Mouse (Mus musculus) common myeloid progenitor, adult 5-6 weeks (primary cell): Measurements from ENCODE around the gene Glipr1l1. TPM values are rescaled to one million over a fixed set of nuclear protein-coding genes. Genes with fewer than 3 reads are reported as not detected.
"Not testable (repeated sequence)": the region's sequence is repeated elsewhere in the genome, so short reads cannot be mapped to it uniquely, and the experiment has no call there.

Source experiments
- ATAC-seq: replicated peaks from 2 replicates; pipeline ENCODE4 v1.8.0; 2016; ENCODE audit warnings: low read depth, mild to moderate bottlenecking, moderate TSS enrichment, inconsistent platforms; ENCODE audit not compliant: poor library complexity, severe bottlenecking
- total RNA-seq: library from RNA; stranded (forward); fragments of 200-1000, 187-1606 nt; gene quantifications from 2 replicates; pipeline ENCODE4 v1.2.3, GENCODE M21; 2017

Gene Glipr1l1
- total RNA-seq, result not detected in 2 replicates

GRCm38 (mm10) chr10:112059702-112060582, at the start of gene Glipr1l1:
Gene Glipr1l1, plus strand, starts transcription at chr10:112060189.
- ATAC-seq, result peak; percentile 100

- peak; percentile 72; the same call in 1 of the 2 replicates for ATAC-seq
Measured at GRCm38 (mm10) chr10:112023585-112023984, 36.4 kb upstream of the Glipr1l1 start.

- 0 out of 2 replicates have a peak, but pooled peaks have one; percentile 29 for ATAC-seq
Measured at GRCm38 (mm10) chr10:112028689-112029088, 31.3 kb upstream of the Glipr1l1 start.

DNA sequence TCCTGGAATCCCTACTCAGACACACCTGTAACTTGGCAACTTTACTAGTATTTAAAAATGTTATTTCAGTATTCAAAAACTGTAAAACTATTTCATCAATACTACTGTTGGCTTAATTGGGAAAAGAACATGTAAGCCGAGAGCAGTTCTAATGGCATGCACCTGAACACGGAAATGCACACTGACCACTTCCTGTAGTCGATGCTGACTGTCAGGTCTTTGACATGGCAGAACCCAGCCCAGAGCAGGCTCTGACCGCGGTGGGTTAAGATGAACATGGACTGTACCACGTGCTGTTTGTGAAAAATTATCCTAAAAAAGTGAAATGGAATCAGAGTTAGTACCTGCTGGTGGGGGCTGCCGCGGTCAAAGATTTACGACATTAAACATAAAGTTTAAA, 16.5 kb upstream of the Glipr1l1 start:
- ATAC-seq, result peak; percentile 66

GRCm38 (mm10) chr10:112044283-112044682, 15.7 kb upstream of the Glipr1l1 start:
- not testable (repeated sequence) for ATAC-seq

DNA sequence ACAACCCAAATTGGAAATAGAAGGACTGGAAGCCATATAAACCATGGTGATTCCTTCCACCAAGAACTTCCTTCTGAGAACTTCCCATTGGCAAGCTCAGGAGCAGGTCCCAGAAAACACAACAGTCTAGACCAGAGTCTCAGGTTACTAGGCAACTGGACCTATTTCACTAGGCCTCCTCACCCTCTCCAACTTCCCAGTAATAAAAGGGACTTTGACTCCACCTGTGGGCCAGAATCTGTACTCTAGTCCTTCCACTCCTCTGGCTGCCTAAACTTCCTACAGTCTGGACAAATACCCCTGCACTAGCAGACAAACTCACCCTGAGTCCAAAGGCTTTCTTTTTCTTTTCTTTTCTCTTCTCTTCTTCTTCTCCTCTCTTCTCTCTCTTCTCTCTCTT, 8.8 kb upstream of the Glipr1l1 start:
- peak; percentile 96 for ATAC-seq

- peak; percentile 93 for ATAC-seq
Measured at GRCm38 (mm10) chr10:112051956-112052355, 8.0 kb upstream of the Glipr1l1 start.

GRCm38 (mm10) chr10:112060583-112060934, 570 bp downstream of the Glipr1l1 start:
- ATAC-seq, result not testable (repeated sequence)

GRCm38 (mm10) chr10:112080044-112080443, 20.1 kb downstream of the Glipr1l1 start:
- no peak for ATAC-seq

DNA sequence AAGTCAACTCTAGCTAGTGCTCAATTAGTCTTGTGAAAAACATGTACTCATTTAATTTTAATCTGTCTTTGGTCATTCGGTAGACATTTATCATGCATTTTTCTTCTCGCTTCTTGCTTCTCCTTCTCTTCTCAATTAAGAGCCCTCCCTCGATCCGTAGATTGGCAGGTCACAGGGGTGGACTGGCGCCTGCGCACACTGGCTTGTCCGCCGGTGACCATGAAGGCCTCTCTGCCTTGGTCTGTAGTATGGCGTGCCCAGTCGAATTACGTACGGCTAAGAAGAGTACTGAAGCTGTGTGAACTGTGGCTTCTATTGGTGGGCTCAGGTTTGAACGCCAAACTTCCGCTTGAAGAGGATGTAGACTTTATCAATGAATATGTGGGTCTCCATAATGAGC, 23.2 kb downstream of the Glipr1l1 start, which contains the start of gene Glipr1l2:
Gene Glipr1l2 (plus strand): TSS at position 198 of the 400 bp plus-strand sequence.
- ATAC-seq, result no peak

- ATAC-seq, result peak; percentile 65; the same call in 1 of the 2 replicates
Measured at GRCm38 (mm10) chr10:112105785-112106184, 45.8 kb downstream of the Glipr1l1 start.

GRCm38 (mm10) chr10:112110401-112110800, 50.4 kb downstream of the Glipr1l1 start:
- no peak for ATAC-seq

GRCm38 (mm10) chr10:112125090-112125489, 65.1 kb downstream of the Glipr1l1 start:
- not testable (repeated sequence) for ATAC-seq

- not testable (repeated sequence) for ATAC-seq
Measured at GRCm38 (mm10) chr10:112127682-112128230, 67.8 kb downstream of the Glipr1l1 start.

Other genes starting within 250 kb of the Glipr1l1 start
- gene Krr1, start 87.5 kb upstream of the Glipr1l1 start, total RNA-seq, result 49.8 and 51.7 TPM in 2 replicates
- gene Glipr1, start 57.6 kb upstream of the Glipr1l1 start, total RNA-seq, result 278 and 338 TPM in 2 replicates
- gene Glipr1l2, start 23.2 kb downstream of the Glipr1l1 start, total RNA-seq, result not detected in 2 replicates
- not detected in 2 replicates for gene Glipr1l3, start 100.1 kb downstream of the Glipr1l1 start, total RNA-seq
- not detected in 2 replicates for gene Caps2, start 103.4 kb downstream of the Glipr1l1 start, total RNA-seq
- gene Kcnc2, start 210.9 kb downstream of the Glipr1l1 start, total RNA-seq, result not detected in 2 replicates